Mouse (Mus musculus): ENCODE measurements around the gene Gdf9. TPM values are rescaled to one million over a fixed set of nuclear protein-coding genes. Genes with fewer than 3 reads are reported as not detected.

Gdf9 gene
- total and polyA plus RNA-seq, 3 experiments: 0.42 to 0.43 TPM; not detected in 1

DNA sequence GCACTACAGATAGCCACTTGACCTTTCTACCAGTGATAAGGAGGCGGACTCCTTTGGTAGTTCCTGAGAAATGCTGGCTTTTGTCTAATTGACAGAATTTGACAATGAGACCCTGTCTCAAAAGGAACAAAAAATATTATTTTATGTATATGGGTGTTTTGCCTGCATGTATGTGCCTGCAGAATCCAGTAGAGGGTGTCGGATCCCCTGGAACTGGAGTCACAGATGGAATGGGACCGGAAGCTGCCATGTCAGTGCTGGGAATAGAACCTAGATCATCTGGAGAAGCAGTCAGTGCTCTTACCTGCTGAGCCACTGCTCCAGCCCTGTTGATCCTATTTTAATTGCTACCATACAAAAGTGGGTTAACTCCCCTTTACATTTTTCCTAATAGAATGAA is 41.9 kb downstream of the Gdf9 start:
- no peak overlapping the region for H3K9ac ChIP-seq (ENCODE audit: control insufficient read depth, low read depth, low read length, poor library complexity, severe bottlenecking)
- TF ChIP-seq TBP (IDR thresholded peaks at IDR 0.05; ENCODE audit: low read depth, low read length) (no peak), CTCF (IDR thresholded peaks at IDR 0.05 in 2 of 3, conservative IDR thresholded peaks at IDR 0.05 in 1 of 3; ENCODE audit: control insufficient read depth in 1 of 3, insufficient read depth in 1 of 3, low read depth in 2 of 3, low read length in 3 of 3, poor library complexity in 1 of 3, severe bottlenecking in 1 of 3) (peak; percentile 42 to 65 (median 52)), RAD21 (IDR thresholded peaks at IDR 0.05; ENCODE audit: low read depth, low read length) (peak; percentile 63), KAT2A (conservative IDR thresholded peaks at IDR 0.05; ENCODE audit: low read depth, low read length) (no peak), ZC3H11A (IDR thresholded peaks at IDR 0.05; ENCODE audit: low read depth, low read length) (peak; percentile 71), SMC3 (IDR thresholded peaks at IDR 0.05; ENCODE audit: low read depth, low read length) (peak; percentile 66), MXI1 (IDR thresholded peaks at IDR 0.05; ENCODE audit: low read depth, low read length) (no peak)
- peaks cover 4 to 5% of the 10 kb centered on the region in 2 experiments for H3K27me3 ChIP-seq (ENCODE audit: control insufficient read depth in 1 of 2, insufficient read depth in 2 of 2, low read length in 2 of 2)
- H3K4me3 ChIP-seq (ENCODE audit: control insufficient read depth in 1 of 2, insufficient read depth in 1 of 2, low read depth in 2 of 2, low read length in 2 of 2): no peak overlapping the region
- DNase-seq (ENCODE audit: low read depth, low spot score): peak; percentile 48
- peaks cover 2 to 11% of the 10 kb centered on the region in 2 experiments; a peak in 3 of 4 replicates for H3K4me1 ChIP-seq (ENCODE audit: control insufficient read depth in 1 of 2, insufficient read depth in 2 of 2, low read length in 2 of 2)
- no peak overlapping the region for H3K27ac ChIP-seq (ENCODE audit: control insufficient read depth, low read depth, low read length)
- H3K79me2 ChIP-seq (ENCODE audit: control insufficient read depth, insufficient read depth, low read length, poor library complexity): no peaks in the 10 kb centered on the region
- H3K36me3 ChIP-seq (ENCODE audit: control insufficient read depth in 1 of 2, insufficient read depth in 2 of 2, low read length in 2 of 2): peaks cover 0 to 8% of the 10 kb centered on the region in 2 experiments; a peak in 1 of 4 replicates
- no peaks in the 10 kb centered on the region for H3K9me3 ChIP-seq (replicated peaks; ENCODE audit: insufficient read depth, low read length)

GRCm38 (mm10) chr11:53475620-53476019 is 44.8 kb downstream of the Gdf9 start:
- H3K9me3 ChIP-seq (replicated peaks; ENCODE audit: insufficient read depth, low read length): no peaks in the 10 kb centered on the region

DNA sequence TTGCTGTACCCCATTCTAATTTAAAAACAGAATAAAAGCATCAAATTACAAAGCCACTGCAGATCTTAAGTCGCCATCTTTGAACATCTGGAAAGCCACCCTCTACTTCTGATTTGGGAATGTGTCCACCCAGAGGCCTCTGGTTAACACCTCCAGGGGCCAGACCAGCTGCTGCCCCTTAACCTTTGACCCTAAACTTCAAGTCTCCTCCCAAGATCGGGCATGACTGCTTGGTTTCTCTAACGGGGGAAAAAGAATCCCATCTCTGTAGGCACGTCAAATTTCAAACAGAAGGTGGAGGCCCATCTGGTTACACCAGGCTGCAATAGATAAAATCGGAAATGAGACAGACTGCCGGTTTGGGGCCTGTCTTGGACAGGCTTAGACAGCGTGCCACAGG is 47.0 kb downstream of the Gdf9 start:
- Histone ChIP-seq H3K27ac (ENCODE audit: control insufficient read depth, low read depth, low read length) (no peak overlapping the region), H3K36me3 (ENCODE audit: control insufficient read depth in 1 of 2, insufficient read depth in 2 of 2, low read length in 2 of 2) (peaks cover 0 to 20% of the 10 kb centered on the region in 2 experiments; a peak in 2 of 4 replicates), H3K4me3 (ENCODE audit: control insufficient read depth in 1 of 2, insufficient read depth in 1 of 2, low read depth in 2 of 2, low read length in 2 of 2) (no peak overlapping the region), H3K4me1 (ENCODE audit: control insufficient read depth in 1 of 2, insufficient read depth in 2 of 2, low read length in 2 of 2) (peaks cover 12 to 18% of the 10 kb centered on the region in 2 experiments), H3K79me2 (ENCODE audit: control insufficient read depth, insufficient read depth, low read length, poor library complexity) (no peaks in the 10 kb centered on the region), H3K9me3 (replicated peaks; ENCODE audit: insufficient read depth, low read length) (no peaks in the 10 kb centered on the region), H3K27me3 (ENCODE audit: control insufficient read depth in 1 of 2, insufficient read depth in 2 of 2, low read length in 2 of 2) (peaks cover 4 to 5% of the 10 kb centered on the region in 2 experiments), H3K9ac (ENCODE audit: control insufficient read depth, low read depth, low read length, poor library complexity, severe bottlenecking) (no peak overlapping the region)
- TF ChIP-seq MAFK (IDR thresholded peaks at IDR 0.05; ENCODE audit: borderline replicate concordance, low read depth, low read length): no peak
- TF ChIP-seq RCOR1 (IDR thresholded peaks at IDR 0.05; ENCODE audit: low read depth, low read length): no peak
- no peak for TF ChIP-seq TAL1 (IDR thresholded peaks at IDR 0.05; ENCODE audit: low read length)
- no peak for TF ChIP-seq MXI1 (IDR thresholded peaks at IDR 0.05; ENCODE audit: low read depth, low read length)
- no peak for TF ChIP-seq EP300 (IDR thresholded peaks at IDR 0.05; ENCODE audit: low read depth in 1 of 2, low read length in 2 of 2)
- no peak for TF ChIP-seq BHLHE40 (IDR thresholded peaks at IDR 0.05; ENCODE audit: borderline replicate concordance, low read depth, low read length)
- no peak for TF ChIP-seq MAX (IDR thresholded peaks at IDR 0.05; ENCODE audit: low read length)
- no peak for TF ChIP-seq UBTF (IDR thresholded peaks at IDR 0.05; ENCODE audit: borderline replicate concordance, insufficient read depth, low read depth, low read length)
- TF ChIP-seq RAD21 (IDR thresholded peaks at IDR 0.05; ENCODE audit: low read depth, low read length): no peak
- no peak for TF ChIP-seq POLR2A (IDR thresholded peaks at IDR 0.05; ENCODE audit: control insufficient read depth in 1 of 2, insufficient read depth in 1 of 2, low read depth in 1 of 2, low read length in 2 of 2, poor library complexity in 1 of 2)
- no peak for TF ChIP-seq ZMIZ1 (IDR thresholded peaks at IDR 0.05; ENCODE audit: low read depth, low read length)
- no peak for DNase-seq (ENCODE audit: low read depth, low spot score)

More at GRCm38 (mm10) chr11:53475620-53476019, 44.8 kb downstream of the Gdf9 start:
- no peak overlapping the region for H3K27ac ChIP-seq (ENCODE audit: control insufficient read depth, low read depth, low read length)
- peaks cover 0 to 10% of the 10 kb centered on the region in 2 experiments; a peak in 2 of 4 replicates for H3K36me3 ChIP-seq (ENCODE audit: control insufficient read depth in 1 of 2, insufficient read depth in 2 of 2, low read length in 2 of 2)
- no peak for DNase-seq (ENCODE audit: low read depth, low spot score)
- no peak overlapping the region for H3K4me3 ChIP-seq (ENCODE audit: control insufficient read depth in 1 of 2, insufficient read depth in 1 of 2, low read depth in 2 of 2, low read length in 2 of 2)
- H3K27me3 ChIP-seq (ENCODE audit: control insufficient read depth in 1 of 2, insufficient read depth in 2 of 2, low read length in 2 of 2): peaks cover 4 to 5% of the 10 kb centered on the region in 2 experiments
- H3K4me1 ChIP-seq (ENCODE audit: control insufficient read depth in 1 of 2, insufficient read depth in 2 of 2, low read length in 2 of 2): peaks cover 4 to 8% of the 10 kb centered on the region in 2 experiments
- no peaks in the 10 kb centered on the region for H3K79me2 ChIP-seq (ENCODE audit: control insufficient read depth, insufficient read depth, low read length, poor library complexity)
- TF ChIP-seq MAX (IDR thresholded peaks at IDR 0.05; ENCODE audit: low read length) (no peak), CHD1 (IDR thresholded peaks at IDR 0.05; ENCODE audit: low read depth, low read length) (no peak), MYC (IDR thresholded peaks at IDR 0.05; ENCODE audit: low read depth, low read length) (no peak), POLR2AphosphoS2 (IDR thresholded peaks at IDR 0.05; ENCODE audit: low read length) (no peak), UBTF (IDR thresholded peaks at IDR 0.05; ENCODE audit: borderline replicate concordance, insufficient read depth, low read depth, low read length) (no peak), MYB (IDR thresholded peaks at IDR 0.05; ENCODE audit: low read depth, low read length) (no peak), MAFK (IDR thresholded peaks at IDR 0.05; ENCODE audit: borderline replicate concordance, low read depth, low read length) (no peak), ZC3H11A (IDR thresholded peaks at IDR 0.05; ENCODE audit: low read depth, low read length) (no peak), GABPA (IDR thresholded peaks at IDR 0.05; ENCODE audit: low read depth, low read length) (no peak), USF2 (IDR thresholded peaks at IDR 0.05; ENCODE audit: borderline replicate concordance in 1 of 2, insufficient read depth in 1 of 2, low read depth in 1 of 2, low read length in 2 of 2) (no peak), ETS1 (IDR thresholded peaks at IDR 0.05; ENCODE audit: low read depth, low read length) (no peak), EP300 (IDR thresholded peaks at IDR 0.05; ENCODE audit: low read depth in 1 of 2, low read length in 2 of 2) (no peak), MEF2A (IDR thresholded peaks at IDR 0.05; ENCODE audit: extremely low read depth, insufficient replicate concordance, low read depth, low read length, poor library complexity, severe bottlenecking) (no peak), NELFE (IDR thresholded peaks at IDR 0.05; ENCODE audit: low read depth, low read length) (no peak)
- no peak overlapping the region for H3K9ac ChIP-seq (ENCODE audit: control insufficient read depth, low read depth, low read length, poor library complexity, severe bottlenecking)

Measured in MEL (cell line).